Mouse (Mus musculus) erythroid progenitor cell, adult 5-6 weeks (primary cell): ENCODE results near the gene Rhpn2. TPM values are rescaled to one million over a fixed set of nuclear protein-coding genes. Genes with fewer than 3 reads are reported as not detected.
"Not testable (repeated sequence)": the region's sequence is repeated elsewhere in the genome, so short reads cannot be mapped to it uniquely, and the experiment has no call there.

ENCODE experiments used
- ATAC-seq: replicated peaks from 2 replicates; pipeline ENCODE4 v1.8.0; 2016; ENCODE audit warnings: moderate number of reproducible peaks, mild to moderate bottlenecking, moderate TSS enrichment, inconsistent platforms; ENCODE audit not compliant: poor library complexity, low FRiP score, severe bottlenecking
- total RNA-seq, 2 experiments: library from RNA; stranded (forward) in 1 of 2; stranded (reverse) in 1 of 2; fragments of 150-400 nt in 1 of 2; fragments of 186-747, 209-891 nt in 1 of 2; gene quantifications; 2 replicates each; pipeline versions ENCODE4 v1.2.3 to v1.2.4; 2015 to 2017; ENCODE audit warnings: low replicate concordance in 2 of 2

Rhpn2 gene
- total RNA-seq (2015; ENCODE audit: low replicate concordance) = not detected in 2 replicates
- total RNA-seq (2017; ENCODE audit: low replicate concordance) = not detected in 2 replicates

- ATAC-seq = peak; percentile 93
Observed at GRCm38 (mm10) chr7:35333692-35334526, at the start of gene Rhpn2. Gene Rhpn2 (plus strand): TSS chr7:35334170.

GRCm38 (mm10) chr7:35293464-35293863 is 40.5 kb upstream of the Rhpn2 start:
- no peak for ATAC-seq

- ATAC-seq = no peak
Observed at GRCm38 (mm10) chr7:35295631-35296030, 38.3 kb upstream of the Rhpn2 start.

GRCm38 (mm10) chr7:35297886-35298285 is 36.1 kb upstream of the Rhpn2 start:
- no peak for ATAC-seq

- no peak for ATAC-seq
Observed at GRCm38 (mm10) chr7:35299656-35300055, 34.3 kb upstream of the Rhpn2 start.

- ATAC-seq = no peak
Observed at GRCm38 (mm10) chr7:35300792-35301191, 33.2 kb upstream of the Rhpn2 start.

- ATAC-seq = no peak
Observed at GRCm38 (mm10) chr7:35311214-35311613, 22.8 kb upstream of the Rhpn2 start.

- ATAC-seq = no peak
Observed at GRCm38 (mm10) chr7:35314156-35314555, 19.8 kb upstream of the Rhpn2 start.

- peak; percentile 88 for ATAC-seq
Observed at GRCm38 (mm10) chr7:35317729-35318609, 16.0 kb upstream of the Rhpn2 start, which contains the start of gene Gpatch1. Gene Gpatch1 (minus strand): TSS chr7:35318440.

GRCm38 (mm10) chr7:35319221-35319620 is 14.7 kb upstream of the Rhpn2 start:
- not testable (repeated sequence) for ATAC-seq

GRCm38 (mm10) chr7:35319755-35320154 is 14.2 kb upstream of the Rhpn2 start:
- no peak for ATAC-seq

GRCm38 (mm10) chr7:35322161-35322560 is 11.8 kb upstream of the Rhpn2 start:
- no peak for ATAC-seq

- ATAC-seq = no peak
Observed at GRCm38 (mm10) chr7:35322732-35323420, 11.1 kb upstream of the Rhpn2 start.

- ATAC-seq = no peak
Observed at GRCm38 (mm10) chr7:35331590-35331989, 2.4 kb upstream of the Rhpn2 start.

- 0 out of 2 replicates have a peak, but pooled peaks have one; percentile 3 for ATAC-seq
Observed at GRCm38 (mm10) chr7:35333231-35333651, 729 bp upstream of the Rhpn2 start.

GRCm38 (mm10) chr7:35334527-35335452 is 820 bp downstream of the Rhpn2 start:
- ATAC-seq = no peak

- no peak for ATAC-seq
Observed at GRCm38 (mm10) chr7:35340196-35340595, 6.2 kb downstream of the Rhpn2 start.

GRCm38 (mm10) chr7:35341282-35341681 is 7.3 kb downstream of the Rhpn2 start:
- no peak for ATAC-seq

GRCm38 (mm10) chr7:35342498-35342897 is 8.5 kb downstream of the Rhpn2 start:
- ATAC-seq = no peak
